Mouse (Mus musculus): ENCODE results near the gene Kidins220. TPM values are rescaled to one million over a fixed set of nuclear protein-coding genes. Genes with fewer than 3 reads are reported as not detected.
A peak's percentile ranks its signal among the peaks of the same experiment; 100 is the strongest.

Gene Kidins220
- total RNA-seq, 2 experiments from 2014 or later, result 43.8 to 50.9 TPM

GRCm38 (mm10) chr12:25026308-25026707, 51.6 kb downstream of the Kidins220 start:
- DNase-seq, result no peak

- DNase-seq, result no peak
Observed at GRCm38 (mm10) chr12:25027416-25027815, 52.7 kb downstream of the Kidins220 start.

DNA sequence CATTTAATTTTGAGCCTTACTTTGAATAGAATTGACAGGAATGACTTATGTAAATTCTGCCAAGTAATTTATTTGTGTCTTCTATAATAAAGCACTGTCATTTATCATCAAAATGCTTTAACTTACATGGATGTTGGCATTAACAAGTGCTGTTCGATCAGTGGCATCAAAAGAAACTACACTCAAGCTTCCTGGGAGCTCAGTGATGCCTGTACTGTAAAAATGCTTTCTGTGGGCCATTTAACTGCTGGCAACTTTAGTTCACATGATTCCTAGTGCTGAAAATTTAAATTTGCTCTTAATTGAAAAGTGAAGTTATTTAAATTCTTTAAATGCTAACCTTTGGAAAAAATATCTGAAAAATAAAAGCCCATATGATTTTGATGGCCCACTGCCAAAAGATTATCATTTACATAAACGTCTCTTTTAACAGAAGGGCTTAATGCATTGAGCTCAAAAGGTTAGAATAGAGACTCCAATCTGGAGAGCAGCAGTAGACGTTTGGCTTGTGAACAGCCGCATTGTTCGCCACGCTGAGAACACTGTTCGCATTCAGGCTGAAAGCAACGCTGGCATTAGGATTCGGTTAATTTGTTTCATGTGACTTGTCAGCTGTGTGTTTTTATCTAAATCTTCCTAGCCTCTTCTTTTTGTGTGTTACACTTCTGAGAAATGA, 59.1 kb downstream of the Kidins220 start:
- DNase-seq, result no peak

GRCm38 (mm10) chr12:25034338-25034953, 59.7 kb downstream of the Kidins220 start:
- DNase-seq, result no peak

- DNase-seq, result no peak
Observed at GRCm38 (mm10) chr12:25036024-25036423, 61.3 kb downstream of the Kidins220 start.

GRCm38 (mm10) chr12:25037222-25037621, 62.5 kb downstream of the Kidins220 start:
- no peak for DNase-seq

DNA sequence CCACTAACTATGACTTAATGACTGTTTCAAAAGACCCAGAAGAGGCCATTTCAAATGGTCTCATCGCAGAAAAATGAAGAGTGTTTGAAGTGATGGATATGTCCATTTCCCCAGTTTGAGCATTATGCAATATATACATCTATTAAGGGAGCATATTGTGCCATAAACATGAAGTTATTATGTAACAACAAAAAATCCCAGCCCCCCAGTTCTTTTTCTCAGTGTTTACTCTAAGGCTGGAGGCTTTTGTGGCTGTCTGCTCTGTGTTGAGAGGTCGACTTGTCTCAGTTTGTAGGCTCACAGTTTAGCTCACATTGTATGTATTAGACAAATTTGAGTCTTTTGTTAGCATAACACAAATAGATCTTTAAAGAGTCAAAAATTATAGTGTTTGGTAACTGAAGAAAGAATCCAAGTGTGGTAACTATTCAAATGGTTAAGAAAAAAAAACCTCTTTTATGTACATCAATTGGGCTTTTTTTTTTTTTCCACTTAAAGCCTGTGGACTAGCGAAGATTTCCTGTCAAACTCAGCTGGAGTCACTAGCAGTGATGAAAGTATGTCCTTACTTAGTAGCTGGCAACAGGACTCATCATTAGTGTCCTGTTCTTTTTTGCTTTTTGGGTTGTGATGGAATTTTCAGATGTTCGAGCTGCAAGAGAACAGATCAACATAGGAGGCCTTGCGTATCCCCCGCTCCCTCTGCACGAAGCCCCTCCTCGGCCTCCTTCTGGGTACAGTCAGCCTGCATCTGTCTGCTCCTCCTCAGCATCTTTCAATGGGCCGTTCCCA, 63.2 kb downstream of the Kidins220 start:
- DNase-seq, result no peak

GRCm38 (mm10) chr12:25044056-25044455, 69.3 kb downstream of the Kidins220 start:
- no peak for DNase-seq

- no peak for DNase-seq
Observed at GRCm38 (mm10) chr12:25044579-25044978, 69.9 kb downstream of the Kidins220 start.

DNA sequence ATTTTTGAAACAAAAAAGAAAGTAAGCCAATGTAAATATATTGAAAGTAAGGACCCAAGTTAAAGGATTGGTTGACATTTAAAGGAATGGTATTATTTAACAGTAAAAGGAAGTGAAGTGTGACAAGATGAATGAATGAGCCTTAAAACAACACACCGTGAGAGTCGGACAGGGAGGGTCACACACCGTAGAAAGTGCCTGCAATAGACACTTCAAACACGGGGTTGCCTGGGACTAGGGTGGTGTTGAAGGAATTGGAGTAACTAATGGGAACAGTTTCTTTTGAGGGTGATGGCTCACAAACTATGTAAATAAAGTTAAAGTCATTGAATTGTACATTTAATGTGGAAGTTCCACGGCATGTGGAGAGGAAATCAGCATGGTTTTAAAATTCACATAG, 74.5 kb downstream of the Kidins220 start:
- DNase-seq, result no peak

DNA sequence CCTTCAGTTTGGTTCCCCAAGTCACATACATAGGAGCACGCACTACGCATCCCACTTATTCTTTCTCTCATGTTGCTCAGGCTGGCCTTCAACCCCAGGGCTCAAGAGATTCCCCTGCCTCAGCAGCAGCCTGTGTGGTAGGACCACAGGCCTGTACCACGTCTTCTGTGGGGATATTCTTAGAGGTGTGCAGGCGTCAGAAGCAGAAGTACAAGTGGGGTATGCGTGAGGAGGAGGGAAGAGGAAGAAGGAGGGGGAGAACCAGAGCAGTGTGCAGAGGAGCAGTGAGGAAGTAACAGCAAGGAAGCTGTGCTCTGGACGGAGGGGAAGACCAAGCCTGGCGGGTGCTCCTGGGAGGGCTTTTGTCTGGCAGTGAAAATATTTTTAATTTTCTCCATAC, 79.8 kb downstream of the Kidins220 start:
- DNase-seq, result no peak

GRCm38 (mm10) chr12:25054963-25055362, 80.2 kb downstream of the Kidins220 start:
- DNase-seq, result no peak

DNA sequence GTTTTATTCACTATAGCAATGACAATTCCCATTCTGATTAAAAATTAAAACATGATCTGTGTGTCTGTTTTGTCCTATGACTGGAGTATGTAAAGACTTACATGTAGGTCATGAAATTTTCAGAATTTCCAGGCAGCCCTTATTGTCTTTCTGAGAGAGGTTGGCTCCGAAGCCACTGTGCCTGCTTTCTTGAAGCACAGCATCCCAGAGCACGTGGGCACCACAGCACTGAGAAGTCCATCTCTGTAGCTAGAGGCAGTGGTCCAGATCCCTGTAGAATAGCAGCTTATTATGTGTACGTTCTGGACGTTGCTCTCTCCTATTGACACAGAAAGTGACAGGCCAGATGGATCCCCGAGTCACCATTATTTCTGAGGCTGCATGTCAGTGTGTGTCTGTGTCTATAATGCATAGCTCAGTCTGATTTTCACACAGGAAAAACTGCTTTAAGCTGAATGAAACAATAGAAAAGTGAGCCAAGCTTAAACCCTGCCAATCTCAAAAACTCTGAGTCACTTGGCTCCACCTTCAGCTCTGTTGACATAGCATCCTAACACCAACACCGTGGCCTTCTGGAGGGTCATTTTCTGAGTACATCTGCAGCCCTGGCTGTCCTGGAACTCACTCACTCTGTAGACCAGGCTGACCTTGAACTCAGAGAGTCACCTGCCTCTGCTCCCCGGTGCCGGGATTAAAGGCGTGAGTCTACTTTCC, 84.9 kb downstream of the Kidins220 start:
- DNase-seq, result no peak

DNA sequence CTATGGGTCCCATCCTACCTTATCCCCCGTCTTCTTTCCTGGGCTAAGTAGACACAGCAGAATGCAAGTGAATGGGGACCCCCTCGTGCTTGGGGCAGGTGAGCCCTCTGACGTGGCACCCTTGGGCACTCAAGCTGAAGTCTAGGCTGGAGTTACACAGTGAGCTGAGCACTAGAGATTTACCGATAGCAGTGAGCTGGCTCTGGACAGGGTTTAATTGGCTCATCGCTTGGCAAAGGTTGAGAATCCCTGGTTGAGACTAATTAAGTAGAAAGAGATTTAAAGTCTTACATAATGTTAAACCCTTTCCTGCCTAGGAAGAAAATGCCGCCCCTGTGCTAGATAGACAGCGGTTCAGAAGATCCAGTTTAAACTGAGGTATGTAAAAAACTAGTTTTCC, 86.2 kb downstream of the Kidins220 start:
- DNase-seq, result no peak

DNA sequence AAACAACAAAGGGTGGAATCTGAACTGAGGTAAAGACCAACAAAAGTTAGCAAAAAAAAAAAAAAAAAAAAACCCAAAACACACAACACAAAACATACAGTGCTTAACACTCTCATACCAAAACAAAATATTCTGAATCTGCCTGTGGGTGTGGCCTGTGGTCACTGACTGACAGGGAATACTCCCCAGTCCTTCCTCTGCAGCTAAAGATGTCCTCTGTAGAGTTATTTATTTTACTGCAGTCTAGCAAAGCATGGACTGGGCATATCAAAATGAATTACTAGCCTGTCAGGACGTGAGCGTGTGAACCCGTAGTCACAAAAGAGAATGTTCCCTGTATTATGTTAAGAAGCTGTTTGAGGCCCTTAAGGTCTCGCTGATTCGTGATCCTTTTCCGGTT, 87.5 kb downstream of the Kidins220 start:
- DNase-seq, result no peak

DNA sequence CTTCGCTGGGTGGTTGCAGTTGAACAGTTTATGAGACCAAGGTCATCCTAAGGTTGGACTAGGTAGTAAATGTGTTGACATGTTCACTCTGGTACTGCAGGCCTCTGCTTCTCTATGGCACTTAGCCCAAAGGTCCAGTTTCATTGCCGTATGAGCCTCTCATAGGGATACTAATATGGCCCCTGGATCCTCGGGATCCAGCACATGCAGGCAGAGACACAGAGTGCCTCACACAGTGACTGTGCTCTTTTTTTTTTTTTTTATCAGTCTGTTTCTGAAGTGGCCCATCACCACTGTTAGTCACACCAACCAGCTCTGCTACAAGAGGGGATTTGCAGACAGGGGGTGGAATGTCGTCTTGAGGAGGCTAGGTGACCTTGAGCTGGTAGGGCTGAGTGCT, 98.6 kb downstream of the Kidins220 start:
- no peak for DNase-seq

GRCm38 (mm10) chr12:25074344-25074743, 99.6 kb downstream of the Kidins220 start:
- DNase-seq, result no peak

- DNase-seq, result no peak
Observed at GRCm38 (mm10) chr12:25083260-25084178, 108.8 kb downstream of the Kidins220 start.

- DNase-seq, result no peak
Observed at GRCm38 (mm10) chr12:25086966-25087365, 112.2 kb downstream of the Kidins220 start.

GRCm38 (mm10) chr12:25089433-25089832, 114.7 kb downstream of the Kidins220 start:
- DNase-seq, result no peak

DNA sequence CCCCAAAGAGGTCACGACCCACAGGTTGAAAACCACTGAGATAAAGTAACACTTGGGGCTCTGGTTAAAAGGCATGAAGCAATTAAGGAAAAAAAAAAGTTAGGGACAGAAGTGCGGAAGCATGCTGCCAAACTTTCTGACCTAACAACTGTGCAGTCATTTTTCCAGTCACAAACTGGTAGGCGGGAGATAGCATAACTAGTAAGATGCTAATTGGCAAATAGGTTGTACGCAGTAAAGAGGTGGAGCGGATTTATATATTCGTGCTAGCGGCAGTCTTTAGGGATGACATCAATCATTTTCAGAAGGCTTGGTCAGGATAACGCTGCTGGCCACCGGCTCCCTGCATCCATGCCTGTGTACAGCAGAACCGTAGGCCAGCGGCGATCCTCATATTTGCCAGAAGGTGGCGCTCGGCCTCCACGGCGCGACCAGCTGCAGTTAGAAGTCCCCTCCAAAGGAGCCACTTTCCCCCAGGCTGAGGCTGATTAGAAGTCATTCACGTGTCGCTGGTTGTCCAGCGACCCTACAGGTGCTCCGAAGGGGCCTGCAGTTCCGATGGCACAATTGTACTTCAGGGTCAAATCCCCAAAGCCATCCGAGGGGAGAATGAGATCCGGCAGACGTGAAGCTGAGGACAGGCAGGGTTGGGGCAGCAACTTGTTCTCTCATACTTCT, 117.4 kb downstream of the Kidins220 start:
- peak; percentile 73 for DNase-seq
